28 mouse cellular contexts compared by ENCODE assay signal in the genomic region with DNA sequence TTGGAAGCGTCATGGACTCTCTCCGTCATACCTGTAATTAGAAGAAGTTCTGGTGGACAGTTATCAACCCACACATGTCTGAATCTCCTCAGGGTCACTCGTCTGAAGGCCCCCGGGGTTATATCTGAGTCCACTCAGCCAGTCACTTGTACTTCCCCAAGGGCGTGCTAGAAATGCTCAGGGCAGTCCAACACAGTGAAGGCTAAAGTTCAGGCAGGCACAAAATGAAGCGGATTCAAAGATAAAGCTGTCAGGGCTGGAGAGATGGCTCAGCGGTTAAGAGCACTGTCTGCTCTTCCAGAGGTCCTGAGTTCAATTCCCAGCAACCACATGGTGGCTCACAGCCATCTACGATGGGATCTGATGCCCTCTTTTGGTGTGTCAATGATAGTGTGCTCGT. TPM values are rescaled to one million over a fixed set of nuclear protein-coding genes. Genes with fewer than 3 reads are reported as not detected.
"Had no signal": no experiment of that assay in that cellular context is flagged by ENCODE, and none has a peak within 500 bp of the region (broad histone marks: within the 10 kb centered on the region; RNA-seq: fewer than 3 reads in every experiment).

No protein-coding gene starts in this region.

- H3K4me2 ChIP-seq: heart, embryonic 11.5 days; heart, embryonic 13.5 days; heart, embryonic 15.5 days; hindbrain, embryonic 13.5 days; hindbrain, embryonic 15.5 days; kidney, embryonic 15.5 days; limb, embryonic 13.5 days; limb, embryonic 15.5 days; liver, embryonic 12.5 days had no signal

- H3K9ac ChIP-seq: heart, embryonic 13.5 days; heart, embryonic 15.5 days; hindbrain, embryonic 13.5 days; hindbrain, embryonic 15.5 days; kidney, embryonic 15.5 days; limb, embryonic 13.5 days; limb, embryonic 15.5 days; liver, embryonic 12.5 days had no signal

- H3K36me3 ChIP-seq: heart, embryonic 13.5 days; heart, embryonic 15.5 days; hindbrain, embryonic 13.5 days; hindbrain, embryonic 15.5 days; kidney, embryonic 15.5 days; limb, embryonic 13.5 days; limb, embryonic 15.5 days; liver, embryonic 12.5 days had no signal

- DNase-seq: gastrocnemius, postnatal 14 days; gastrocnemius, postnatal 36 days; heart, adult 11 months; heart, adult 2 months; heart, postnatal 14 days; heart, postnatal 36 days; kidney, adult 11 months; kidney, adult 2 months; kidney, adult 9 months; kidney, postnatal 14 days; kidney, postnatal 36 days; layer of hippocampus, adult 9-11 months; layer of hippocampus, postnatal 36 days; left cerebral cortex, postnatal 4 days had no signal

- H3K27ac ChIP-seq: heart, adult 2 months; heart, embryonic 13.5 days; heart, embryonic 15.5 days; hindbrain, embryonic 13.5 days; hindbrain, embryonic 15.5 days; hindbrain, postnatal 0 days; kidney, embryonic 15.5 days; kidney, postnatal 0 days; limb, embryonic 13.5 days; limb, embryonic 15.5 days; liver, embryonic 12.5 days had no signal

- H3K4me3 ChIP-seq: heart, adult 2 months; heart, embryonic 13.5 days; heart, embryonic 15.5 days; hindbrain, embryonic 13.5 days; hindbrain, embryonic 15.5 days; kidney, embryonic 15.5 days; limb, embryonic 13.5 days; limb, embryonic 15.5 days; liver, embryonic 12.5 days had no signal

- H3K4me1 ChIP-seq: limb, embryonic 13.5 days had no signal

- H3K9me3 ChIP-seq: heart, embryonic 15.5 days; hindbrain, embryonic 13.5 days; hindbrain, embryonic 15.5 days; kidney, embryonic 15.5 days; limb, embryonic 13.5 days; limb, embryonic 15.5 days; liver, embryonic 12.5 days had no signal

- H3K27me3 ChIP-seq: hindbrain, embryonic 15.5 days; kidney, embryonic 15.5 days; limb, embryonic 13.5 days; limb, embryonic 15.5 days had no signal

- ATAC-seq: hindbrain, postnatal 0 days; liver, embryonic 12.5 days had no signal

RNA-seq across cellular contexts. Expression of a gene that starts 2.4 kb away (rescaled TPM):
- total RNA-seq: gastrocnemius, adult 18-20 months; gastrocnemius, adult 8-10 months; gastrocnemius, postnatal 14 days; gastrocnemius, postnatal 36 days; heart, adult 2 months; heart, postnatal 14 days; heart, postnatal 36 days; liver, adult 2 months had no signal
- polyA plus RNA-seq: liver, adult 2 months had no signal
